Mouse (Mus musculus): ENCODE measurements around the gene Igsf9. TPM values are rescaled to one million over a fixed set of nuclear protein-coding genes. Genes with fewer than 3 reads are reported as not detected.

Gene Igsf9
- total RNA-seq, 2 experiments from 2014 or later = 13.9 to 15.5 TPM

GRCm38 (mm10) chr1:172490261-172490661 lies 8.7 kb downstream of the Igsf9 start:
- DNase-seq (ENCODE audit: low spot score in 2 of 2) = peak; percentile 94 to 96

- peak in 1 of 2 experiments; percentile 11 for DNase-seq (ENCODE audit: low spot score in 2 of 2)
These were observed 10.5 kb downstream of the Igsf9 start for GRCm38 (mm10) chr1:172492047-172492446.

- DNase-seq (ENCODE audit: low spot score in 2 of 2) = no peak
These were observed 11.9 kb downstream of the Igsf9 start for GRCm38 (mm10) chr1:172493516-172493915.

GRCm38 (mm10) chr1:172496030-172496429 lies 14.4 kb downstream of the Igsf9 start:
- no peak for DNase-seq (ENCODE audit: low spot score in 2 of 2)

GRCm38 (mm10) chr1:172497428-172497827 lies 15.8 kb downstream of the Igsf9 start:
- no peak for DNase-seq (ENCODE audit: low spot score in 2 of 2)

GRCm38 (mm10) chr1:172499765-172500441 lies 18.3 kb downstream of the Igsf9 start, which contains the start of gene Tagln2:
Gene Tagln2, plus strand, starts transcription at chr1:172500047.
- DNase-seq (ENCODE audit: low spot score in 2 of 2) = peak; percentile 46 to 64

- no peak for DNase-seq (ENCODE audit: low spot score in 2 of 2)
These were observed 19.1 kb downstream of the Igsf9 start for GRCm38 (mm10) chr1:172500451-172501370.

GRCm38 (mm10) chr1:172501371-172502144 lies 20.0 kb downstream of the Igsf9 start:
- DNase-seq (ENCODE audit: low spot score in 2 of 2) = peak in 1 of 2 experiments; percentile 46

GRCm38 (mm10) chr1:172502145-172503110 lies 20.8 kb downstream of the Igsf9 start:
- DNase-seq (ENCODE audit: low spot score in 2 of 2) = no peak

GRCm38 (mm10) chr1:172503111-172503997 lies 21.8 kb downstream of the Igsf9 start:
- peak in 1 of 2 experiments; percentile 52 for DNase-seq (ENCODE audit: low spot score in 2 of 2)

- no peak for DNase-seq (ENCODE audit: low spot score in 2 of 2)
These were observed 23.2 kb downstream of the Igsf9 start for GRCm38 (mm10) chr1:172504756-172505155.

- DNase-seq (ENCODE audit: low spot score in 2 of 2) = no peak
These were observed 25.4 kb downstream of the Igsf9 start for GRCm38 (mm10) chr1:172507001-172507400.

- no peak for DNase-seq (ENCODE audit: low spot score in 2 of 2)
These were observed 26.1 kb downstream of the Igsf9 start for GRCm38 (mm10) chr1:172507701-172508100.

GRCm38 (mm10) chr1:172508172-172508571 lies 26.6 kb downstream of the Igsf9 start:
- DNase-seq (ENCODE audit: low spot score in 2 of 2) = no peak

GRCm38 (mm10) chr1:172509235-172509634 lies 27.6 kb downstream of the Igsf9 start:
- DNase-seq (ENCODE audit: low spot score in 2 of 2) = no peak

- DNase-seq (ENCODE audit: low spot score in 2 of 2) = no peak
These were observed 28.4 kb downstream of the Igsf9 start for GRCm38 (mm10) chr1:172509983-172510382.

- no peak for DNase-seq (ENCODE audit: low spot score in 2 of 2)
These were observed 28.9 kb downstream of the Igsf9 start for GRCm38 (mm10) chr1:172510421-172510972.

GRCm38 (mm10) chr1:172512962-172513361 lies 31.4 kb downstream of the Igsf9 start:
- DNase-seq (ENCODE audit: low spot score in 2 of 2) = peak in 1 of 2 experiments; percentile 40

Data from layer of hippocampus, postnatal 10 days (tissue).